Mouse (Mus musculus) heart, embryonic 11.5 days (tissue): ENCODE data around the gene Hyal1. TPM values are rescaled to one million over a fixed set of nuclear protein-coding genes. Genes with fewer than 3 reads are reported as not detected.

ENCODE experiments used
- ATAC-seq: fragments of 200-750 bp; cut with Nextera tagmentation; replicated peaks from 2 replicates; pipeline ENCODE4 v1.8.0; 2017; ENCODE audit warnings: moderate library complexity; ENCODE audit not compliant: insufficient number of reproducible peaks, low FRiP score, low TSS enrichment
- H3K27ac ChIP-seq: fragments of 300-500 bp; sonication (generic); 2 replicates; pipeline ENCODE4 v1.5.1; 2014; ENCODE audit warnings: mild to moderate bottlenecking, low read depth, low read length
- H3K27me3 ChIP-seq: fragments of 300-500 bp; sonication (generic); 2 replicates; pipeline ENCODE4 v1.6.1; 2014; ENCODE audit warnings: mild to moderate bottlenecking, low read length, mixed read lengths; ENCODE audit not compliant: control insufficient read depth, insufficient read depth
- H3K36me3 ChIP-seq: fragments of 300-500 bp; sonication (generic); 2 replicates; pipeline ENCODE4 v1.6.1; 2014; ENCODE audit warnings: mild to moderate bottlenecking, low read length, moderate library complexity, mixed read lengths; ENCODE audit not compliant: control insufficient read depth, insufficient read depth
- H3K4me1 ChIP-seq: fragments of 300-500 bp; sonication (generic); 2 replicates; pipeline ENCODE4 v1.6.1; 2014; ENCODE audit warnings: low read length; ENCODE audit not compliant: control insufficient read depth, insufficient read depth
- H3K4me2 ChIP-seq: fragments of 300-500 bp; sonication (generic); 2 replicates; pipeline ENCODE4 v1.6.1; 2014; ENCODE audit warnings: mild to moderate bottlenecking, moderate library complexity
- H3K4me3 ChIP-seq: fragments of 300-500 bp; sonication (generic); 2 replicates; pipeline ENCODE4 v1.5.1; 2014; ENCODE audit warnings: low read depth, low read length
- H3K9ac ChIP-seq: fragments of 300-500 bp; sonication (generic); 2 replicates; pipeline ENCODE4 v1.6.1; 2014; ENCODE audit warnings: mild to moderate bottlenecking, low read depth, low read length, moderate library complexity
- H3K9me3 ChIP-seq: fragments of 300-500 bp; sonication (generic); replicated peaks from 2 replicates; pipeline ENCODE4 v1.6.1; 2016; ENCODE audit warnings: low read length; ENCODE audit not compliant: control insufficient read depth
- WGBS: fragments of 180-500 bp; shearing (Covaris S2); extraction: QIAGEN DNeasy Blood & Tissue Kit; methylation state at CpG from one replicate; pipeline ENCODE4 v1.1.7; 2014; ENCODE audit not compliant: insufficient replicate concordance; 5-methylcytosine and 5-hydroxymethylcytosine counted together
- polyA plus RNA-seq: library from polyadenylated mRNA; unstranded; fragments of >200 nt; fragmentation: Nextera tagmentation; extraction: Ambion mirVana; gene quantifications from 2 replicates; pipeline ENCODE4 v1.2.1, GENCODE M21; 2014

Gene Hyal1
- polyA plus RNA-seq, 1 experiment from 2014 or later: 3.5 TPM

- WGBS: 8% methylated on average over 10 of the region's 10 CpGs
- Histone ChIP-seq H3K9ac (peak overlapping the region; percentile 46; the same call in 1 of the 2 replicates), H3K9me3 (no peaks in the 10 kb centered on the region), H3K4me2 (peak overlapping the region; percentile 31; the same call in 1 of the 2 replicates), H3K4me3 (no peak overlapping the region), H3K4me1 (peaks cover 35% of the 10 kb centered on the region), H3K27ac (no peak overlapping the region), H3K36me3 (no peaks in the 10 kb centered on the region), H3K27me3 (peaks cover 38% of the 10 kb centered on the region)
- no peak for ATAC-seq
These were observed 25.4 kb downstream of the Hyal1 start for GRCm38 (mm10) chr9:107602068-107602648.

GRCm38 (mm10) chr9:107603251-107603650, 26.5 kb downstream of the Hyal1 start:
- no peak overlapping the region for H3K27ac ChIP-seq
- no peak overlapping the region for H3K9ac ChIP-seq
- peaks cover 38% of the 10 kb centered on the region for H3K27me3 ChIP-seq
- H3K4me3 ChIP-seq: no peak overlapping the region
- no peak for ATAC-seq
- H3K4me1 ChIP-seq: peaks cover 39% of the 10 kb centered on the region
- WGBS: 77% methylated on average over 6 of the region's 6 CpGs
- H3K4me2 ChIP-seq: no peak overlapping the region
- no peaks in the 10 kb centered on the region for H3K36me3 ChIP-seq
- H3K9me3 ChIP-seq: no peaks in the 10 kb centered on the region

GRCm38 (mm10) chr9:107605041-107605661, 28.4 kb downstream of the Hyal1 start:
- H3K9me3 ChIP-seq: no peaks in the 10 kb centered on the region
- 34% methylated on average over 23 of the region's 23 CpGs for WGBS
- H3K9ac ChIP-seq: peak overlapping the region; percentile 34; the same call in 1 of the 2 replicates
- H3K36me3 ChIP-seq: no peaks in the 10 kb centered on the region
- peaks cover 25% of the 10 kb centered on the region; the same call in 1 of the 2 replicates for H3K27me3 ChIP-seq
- H3K27ac ChIP-seq: no peak overlapping the region
- peaks cover 51% of the 10 kb centered on the region for H3K4me1 ChIP-seq
- peak overlapping the region; percentile 47 for H3K4me2 ChIP-seq
- ATAC-seq: no peak
- peak overlapping the region; percentile 8; the same call in 1 of the 2 replicates for H3K4me3 ChIP-seq

- peak overlapping the region; percentile 56; the same call in 1 of the 2 replicates for H3K9ac ChIP-seq
- H3K4me2 ChIP-seq: peak overlapping the region; percentile 52
- ATAC-seq: no peak
- 0 out of 2 replicates have a peak overlapping the region, but pooled peaks have one; percentile 6 for H3K27ac ChIP-seq
- peak overlapping the region; percentile 10; the same call in 1 of the 2 replicates for H3K4me3 ChIP-seq
- H3K9me3 ChIP-seq: no peaks in the 10 kb centered on the region
- no peaks in the 10 kb centered on the region for H3K36me3 ChIP-seq
- 11% methylated on average over 9 of the region's 9 CpGs for WGBS
- H3K4me1 ChIP-seq: peaks cover 59% of the 10 kb centered on the region
- peaks cover 15% of the 10 kb centered on the region; the same call in 1 of the 2 replicates for H3K27me3 ChIP-seq
These were observed 29.9 kb downstream of the Hyal1 start for GRCm38 (mm10) chr9:107606591-107606990.

DNA sequence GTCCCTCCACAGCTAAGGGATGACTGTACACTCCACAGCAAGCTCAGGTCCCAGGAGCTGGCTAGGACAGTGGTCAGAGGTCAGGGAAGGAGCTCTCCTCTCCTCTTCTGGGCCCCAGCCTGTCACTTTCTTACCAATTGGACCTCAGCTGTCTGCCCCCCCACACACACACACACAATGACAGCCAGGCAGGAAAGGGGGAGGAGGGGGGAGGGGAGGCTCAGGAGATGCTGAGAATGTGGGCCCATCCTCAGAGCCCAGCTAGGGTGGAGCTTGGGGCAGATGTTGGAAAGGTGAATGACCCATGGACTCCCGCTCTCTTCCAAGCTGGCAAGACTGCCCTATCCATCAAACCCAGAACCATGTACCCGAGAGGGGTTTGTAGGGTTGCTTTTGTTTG, 30.3 kb downstream of the Hyal1 start:
- 0 out of 2 replicates have a peak overlapping the region, but pooled peaks have one; percentile 6 for H3K27ac ChIP-seq
- no peaks in the 10 kb centered on the region for H3K9me3 ChIP-seq
- peak overlapping the region; percentile 52 for H3K4me2 ChIP-seq
- peak overlapping the region; percentile 56; the same call in 1 of the 2 replicates for H3K9ac ChIP-seq
- H3K4me1 ChIP-seq: peaks cover 63% of the 10 kb centered on the region
- H3K27me3 ChIP-seq: peaks cover 15% of the 10 kb centered on the region; the same call in 1 of the 2 replicates
- peak overlapping the region; percentile 10; the same call in 1 of the 2 replicates for H3K4me3 ChIP-seq
- 74% methylated on average over 2 of the region's 2 CpGs for WGBS
- no peaks in the 10 kb centered on the region for H3K36me3 ChIP-seq
- ATAC-seq: no peak

GRCm38 (mm10) chr9:107607653-107608245, 31.0 kb downstream of the Hyal1 start:
- ATAC-seq: no peak
- H3K4me1 ChIP-seq: peaks cover 65% of the 10 kb centered on the region
- H3K9me3 ChIP-seq: no peaks in the 10 kb centered on the region
- peak overlapping the region; percentile 23; the same call in 1 of the 2 replicates for H3K9ac ChIP-seq
- H3K4me2 ChIP-seq: peak overlapping the region; percentile 52
- H3K27me3 ChIP-seq: peaks cover 15% of the 10 kb centered on the region; the same call in 1 of the 2 replicates
- H3K4me3 ChIP-seq: no peak overlapping the region
- H3K36me3 ChIP-seq: no peaks in the 10 kb centered on the region
- no peak overlapping the region for H3K27ac ChIP-seq
- WGBS: 36% methylated on average over 9 of the region's 9 CpGs

DNA sequence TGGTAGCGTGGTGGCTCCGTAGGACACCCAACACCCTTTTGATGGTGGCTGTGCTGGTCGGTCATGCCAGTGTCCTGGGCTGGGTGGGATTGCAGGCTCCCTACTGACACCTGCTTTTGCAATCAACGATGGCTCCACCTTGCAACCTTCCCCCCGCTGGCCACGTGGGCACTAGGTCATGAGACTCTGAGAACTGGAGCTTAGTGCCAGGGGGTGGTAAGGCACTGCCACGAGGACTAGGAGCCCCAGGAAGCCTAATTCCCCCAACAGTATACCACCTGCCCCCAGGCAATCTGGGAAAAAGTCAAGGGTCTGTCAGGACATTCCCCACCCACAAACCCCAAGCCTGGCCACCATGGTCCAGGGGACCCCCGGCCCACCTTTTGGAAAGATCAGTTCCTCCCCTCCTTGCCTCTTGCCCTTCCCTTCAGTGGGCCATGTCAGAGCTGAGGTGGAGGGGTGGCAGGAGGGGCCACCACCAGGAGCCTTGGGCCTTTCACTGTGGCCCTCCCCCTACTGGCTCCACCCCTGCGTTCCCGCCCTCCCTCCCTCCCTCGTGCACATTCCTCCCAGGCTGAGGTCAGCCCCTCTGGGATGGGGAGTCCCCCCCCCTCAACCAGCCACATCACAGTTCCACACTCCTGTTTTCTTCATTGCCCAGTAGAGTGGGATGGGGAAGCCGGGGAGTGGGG, 32.2 kb downstream of the Hyal1 start, which contains the start of gene Sema3b:
TSS of gene Sema3b (minus strand) at position 489 of the 692 bp plus-strand sequence.
- H3K9me3 ChIP-seq: no peaks in the 10 kb centered on the region
- no peaks in the 10 kb centered on the region for H3K36me3 ChIP-seq
- H3K4me3 ChIP-seq: no peak within 1 kb of the TSS
- WGBS: 43% methylated on average over 12 of the region's 12 CpGs
- H3K27ac ChIP-seq: 0 out of 2 replicates have a peak within 1 kb of the TSS, but pooled peaks have one; percentile 35
- no peak for ATAC-seq
- H3K27me3 ChIP-seq: peaks cover 14% of the 10 kb centered on the region; the same call in 1 of the 2 replicates
- peaks cover 69% of the 10 kb centered on the region for H3K4me1 ChIP-seq
- H3K9ac ChIP-seq: peak within 1 kb of the TSS; percentile 34; the same call in 1 of the 2 replicates
- H3K4me2 ChIP-seq: peak within 1 kb of the TSS; percentile 39

DNA sequence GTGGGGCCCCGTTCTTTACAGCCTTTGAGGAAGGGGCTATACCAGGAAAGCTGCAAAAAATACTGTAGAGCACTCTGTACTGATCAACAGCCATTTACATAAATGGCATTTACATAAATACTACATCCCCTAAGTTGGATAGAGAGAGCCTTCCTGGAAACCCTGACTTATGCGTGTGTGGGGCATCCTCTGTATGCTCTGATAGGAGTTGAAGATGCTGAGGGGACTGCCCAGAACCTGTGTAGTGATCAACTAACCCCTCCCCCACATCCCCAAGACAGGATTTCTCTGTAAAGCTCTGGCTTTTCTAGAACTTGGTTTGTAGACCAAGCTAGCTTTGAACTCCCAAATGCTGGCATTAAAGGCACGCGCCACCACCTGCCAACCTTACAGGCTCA, 32.7 kb downstream of the Hyal1 start:
- no peak overlapping the region for H3K27ac ChIP-seq
- H3K4me3 ChIP-seq: no peak overlapping the region
- no peak for ATAC-seq
- WGBS: 62% methylated on average over 4 of the region's 4 CpGs
- peaks cover 8% of the 10 kb centered on the region; the same call in 1 of the 2 replicates for H3K27me3 ChIP-seq
- H3K9ac ChIP-seq: peak overlapping the region; percentile 16; the same call in 1 of the 2 replicates
- H3K9me3 ChIP-seq: no peaks in the 10 kb centered on the region
- H3K4me2 ChIP-seq: no peak overlapping the region
- peaks cover 63% of the 10 kb centered on the region for H3K4me1 ChIP-seq
- H3K36me3 ChIP-seq: peaks cover 3% of the 10 kb centered on the region; the same call in 1 of the 2 replicates
